Mouse (Mus musculus): ENCODE measurements at regions not wholly inside any gene's neighbourhood (a gene's known extent, or its start where the extent isn't known, plus 50 kb on each side); places are given as distances from the start of the nearest gene placed in this dataset.
A peak's percentile ranks its signal among the peaks of the same experiment; 100 is the strongest.

DNA sequence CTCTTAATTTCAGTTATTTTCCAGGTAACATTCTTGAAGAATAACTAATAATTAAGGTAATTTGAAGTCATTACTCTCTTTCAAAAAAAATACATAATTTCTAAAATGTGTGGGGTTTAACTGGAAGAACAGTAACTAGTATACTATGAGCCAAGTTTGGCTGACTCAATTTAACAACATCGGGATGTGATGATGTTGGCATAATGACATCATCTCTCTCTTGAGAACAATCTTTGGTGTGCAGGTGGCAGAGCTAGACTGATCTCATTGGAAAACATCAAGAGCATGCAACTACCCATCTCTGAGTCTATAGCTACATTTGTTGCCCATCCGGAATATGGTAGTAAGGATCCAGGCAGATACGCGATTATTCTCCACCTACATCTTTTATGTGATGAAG lies 1251.7 kb upstream of the Zeb2 start:
- TF ChIP-seq CTCF (IDR thresholded peaks at IDR 0.05; ENCODE audit: low read depth, low read length) (no peak), POLR2A (IDR thresholded peaks at IDR 0.05; ENCODE audit: borderline replicate concordance, low read depth, low read length) (no peak)
- H3K4me3 ChIP-seq (ENCODE audit: insufficient read depth, low read length), result no peak overlapping the region
- peaks cover 24% of the 10 kb centered on the region for H3K4me1 ChIP-seq (ENCODE audit: control insufficient read depth, insufficient read depth, low read length)
- H3K27ac ChIP-seq (ENCODE audit: insufficient read depth, low read depth, low read length), result no peak overlapping the region

DNA sequence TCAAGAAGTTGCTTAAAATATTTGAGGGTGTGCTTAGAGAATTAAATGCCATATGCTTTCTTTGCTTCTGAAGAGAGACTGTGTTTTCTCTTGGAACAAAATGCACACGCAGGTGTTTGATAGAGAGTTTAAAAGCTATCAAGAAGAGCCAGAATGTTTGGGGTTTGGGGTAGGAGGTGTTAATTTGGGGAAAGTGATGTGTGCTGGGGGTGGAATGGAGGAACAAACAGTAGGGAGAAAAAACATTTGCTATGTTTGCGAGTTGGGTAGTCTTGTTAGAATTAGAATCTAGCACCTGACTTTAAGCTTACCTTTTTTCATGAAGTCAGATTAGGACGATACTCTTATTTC lies 1248.9 kb upstream of the Zeb2 start:
- Histone ChIP-seq H3K4me1 (ENCODE audit: control insufficient read depth, insufficient read depth, low read length) (peaks cover 20% of the 10 kb centered on the region), H3K27ac (ENCODE audit: insufficient read depth, low read depth, low read length) (peak overlapping the region; percentile 100), H3K4me3 (ENCODE audit: insufficient read depth, low read length) (no peak overlapping the region)
- TF ChIP-seq POLR2A (IDR thresholded peaks at IDR 0.05; ENCODE audit: borderline replicate concordance, low read depth, low read length), result no peak

DNA sequence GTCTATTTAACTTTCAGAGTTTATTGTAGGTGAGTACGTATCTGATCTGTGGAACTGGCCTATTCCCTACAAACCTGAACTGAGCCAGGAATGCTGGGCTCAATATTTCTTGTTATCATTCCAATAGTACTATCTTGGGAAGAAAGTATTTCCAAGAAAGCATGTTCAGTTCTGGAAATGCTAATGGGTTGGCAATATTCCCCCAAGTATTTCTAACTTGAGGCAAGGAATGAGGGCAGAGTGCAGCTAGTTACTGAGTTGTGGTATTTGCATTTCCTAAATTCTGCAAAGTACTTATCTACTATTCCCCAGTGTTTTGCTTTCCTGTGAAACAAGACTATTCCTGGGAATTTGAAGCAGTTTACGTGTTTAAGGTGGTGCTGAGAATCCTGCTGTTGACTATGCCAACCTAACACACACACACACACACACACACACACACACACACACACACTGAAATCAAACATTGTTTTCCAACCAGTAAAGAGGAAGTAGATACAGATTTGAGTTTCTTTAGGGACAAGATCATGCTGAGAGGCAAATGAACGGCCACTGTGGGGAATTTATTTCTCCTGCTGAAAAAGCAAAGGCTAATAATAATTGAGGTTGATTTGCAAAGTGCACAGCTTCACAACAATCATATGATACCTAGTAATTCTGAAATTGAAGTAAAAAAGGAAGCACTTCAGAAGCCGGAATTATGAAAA lies 1248.4 kb upstream of the Zeb2 start:
- peak overlapping the region; percentile 100 for H3K27ac ChIP-seq (ENCODE audit: insufficient read depth, low read depth, low read length)
- peaks cover 16% of the 10 kb centered on the region for H3K4me1 ChIP-seq (ENCODE audit: control insufficient read depth, insufficient read depth, low read length)
- no peak overlapping the region for H3K4me3 ChIP-seq (ENCODE audit: insufficient read depth, low read length)
- TF ChIP-seq POLR2A (IDR thresholded peaks at IDR 0.05; ENCODE audit: borderline replicate concordance, low read depth, low read length) (no peak), CTCF (IDR thresholded peaks at IDR 0.05; ENCODE audit: low read depth, low read length) (no peak)

- Histone ChIP-seq H3K4me3 (ENCODE audit: insufficient read depth, low read length) (no peak overlapping the region), H3K27ac (ENCODE audit: insufficient read depth, low read depth, low read length) (peak overlapping the region; percentile 94), H3K4me1 (ENCODE audit: control insufficient read depth, insufficient read depth, low read length) (peaks cover 7% of the 10 kb centered on the region)
- TF ChIP-seq POLR2A (IDR thresholded peaks at IDR 0.05; ENCODE audit: borderline replicate concordance, low read depth, low read length), result no peak
- TF ChIP-seq CTCF (IDR thresholded peaks at IDR 0.05; ENCODE audit: low read depth, low read length), result no peak
Observed at GRCm38 (mm10) chr2:46360049-46360712, 1243.0 kb upstream of the Zeb2 start.

DNA sequence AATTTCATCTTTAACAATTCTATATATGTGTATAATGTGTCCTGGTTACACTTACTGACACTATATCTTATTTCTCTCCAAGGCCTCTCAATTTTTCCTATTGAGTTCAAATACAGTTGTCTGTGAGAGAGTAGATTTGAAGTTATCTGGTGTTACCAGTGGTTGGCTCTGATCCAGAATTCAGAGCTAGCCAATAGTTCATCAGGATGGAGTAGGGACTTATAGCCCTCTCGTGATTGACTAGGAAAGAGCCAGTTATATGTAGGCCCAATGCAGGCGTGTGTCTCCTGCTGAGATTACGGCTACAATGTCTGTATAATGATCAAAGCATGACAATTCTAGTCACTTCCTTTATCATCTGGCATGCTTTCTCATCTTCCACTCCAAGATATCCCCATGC lies 1241.0 kb upstream of the Zeb2 start:
- no peak for TF ChIP-seq CTCF (IDR thresholded peaks at IDR 0.05; ENCODE audit: low read depth, low read length)
- no peak for TF ChIP-seq POLR2A (IDR thresholded peaks at IDR 0.05; ENCODE audit: borderline replicate concordance, low read depth, low read length)
- H3K4me3 ChIP-seq (ENCODE audit: insufficient read depth, low read length), result no peak overlapping the region
- H3K4me1 ChIP-seq (ENCODE audit: control insufficient read depth, insufficient read depth, low read length), result peaks cover 4% of the 10 kb centered on the region
- no peak overlapping the region for H3K27ac ChIP-seq (ENCODE audit: insufficient read depth, low read depth, low read length)

DNA sequence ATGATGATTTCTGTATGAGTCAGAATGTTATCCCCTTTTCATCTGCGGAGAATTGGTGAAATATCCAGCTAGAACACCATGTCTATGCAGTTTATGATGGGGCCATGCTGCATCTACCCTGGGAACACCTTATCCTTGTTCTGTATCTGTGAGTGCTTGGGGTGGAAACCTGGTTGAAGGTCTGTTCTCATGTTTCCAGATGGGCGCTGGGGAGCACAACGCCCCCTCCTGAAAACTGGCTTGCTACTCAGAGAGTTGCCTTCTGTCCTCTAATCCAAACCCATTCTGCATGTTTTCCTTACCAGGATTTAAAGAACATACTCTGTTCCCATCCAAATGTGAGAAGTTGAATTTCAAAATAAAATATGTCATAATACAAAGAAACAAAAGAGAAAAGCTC lies 1239.5 kb upstream of the Zeb2 start:
- no peak overlapping the region for H3K4me3 ChIP-seq (ENCODE audit: insufficient read depth, low read length)
- H3K27ac ChIP-seq (ENCODE audit: insufficient read depth, low read depth, low read length), result no peak overlapping the region
- TF ChIP-seq POLR2A (IDR thresholded peaks at IDR 0.05; ENCODE audit: borderline replicate concordance, low read depth, low read length) (no peak), CTCF (IDR thresholded peaks at IDR 0.05; ENCODE audit: low read depth, low read length) (no peak)
- H3K4me1 ChIP-seq (ENCODE audit: control insufficient read depth, insufficient read depth, low read length), result peaks cover 4% of the 10 kb centered on the region

DNA sequence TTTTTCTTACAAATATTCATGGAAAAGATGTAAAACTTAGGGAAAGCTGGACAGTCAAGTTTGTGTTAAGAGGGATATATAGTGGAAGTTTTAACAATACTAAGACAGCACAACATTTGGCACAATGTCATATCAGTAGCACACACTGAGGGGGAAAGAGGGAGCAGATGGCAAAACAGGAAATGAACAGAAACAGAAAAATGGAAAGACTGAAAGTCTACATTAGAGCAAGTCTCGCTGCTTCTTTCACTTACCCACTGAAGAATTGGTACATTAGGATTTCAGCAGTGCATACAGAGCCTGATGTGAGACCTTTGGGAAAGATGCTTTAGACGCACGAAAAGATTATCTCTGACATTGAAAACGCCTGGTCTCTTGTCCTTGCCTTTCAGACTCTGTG lies 1223.5 kb upstream of the Zeb2 start:
- TF ChIP-seq POLR2A (IDR thresholded peaks at IDR 0.05; ENCODE audit: borderline replicate concordance, low read depth, low read length) (no peak), CTCF (IDR thresholded peaks at IDR 0.05; ENCODE audit: low read depth, low read length) (no peak)
- Histone ChIP-seq H3K4me1 (ENCODE audit: control insufficient read depth, insufficient read depth, low read length) (peaks cover 3% of the 10 kb centered on the region), H3K27ac (ENCODE audit: insufficient read depth, low read depth, low read length) (no peak overlapping the region), H3K4me3 (ENCODE audit: insufficient read depth, low read length) (no peak overlapping the region)

DNA sequence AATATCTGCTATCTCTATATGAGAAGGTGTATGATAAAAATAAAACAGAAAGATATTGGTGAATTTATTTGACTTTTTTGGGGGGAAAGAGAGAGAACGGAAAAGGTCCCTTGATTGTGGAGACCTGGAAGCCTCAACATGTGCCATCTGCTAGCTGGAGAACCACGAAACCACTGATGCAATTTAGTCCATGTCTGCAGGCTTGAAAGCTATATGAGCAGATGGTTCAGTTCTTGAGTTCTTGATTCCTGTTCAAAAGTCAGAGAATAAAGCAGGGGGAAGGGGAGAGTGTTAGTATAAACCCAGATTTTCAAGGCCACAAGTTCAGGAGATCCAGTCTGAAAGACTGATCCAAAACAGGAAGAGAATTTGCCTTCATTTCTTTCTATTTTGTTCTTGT lies 1199.5 kb upstream of the Zeb2 start:
- TF ChIP-seq CTCF (IDR thresholded peaks at IDR 0.05; ENCODE audit: low read depth, low read length), result no peak
- TF ChIP-seq POLR2A (IDR thresholded peaks at IDR 0.05; ENCODE audit: borderline replicate concordance, low read depth, low read length), result no peak
- H3K27ac ChIP-seq (ENCODE audit: insufficient read depth, low read depth, low read length), result peak overlapping the region; percentile 16; the same call in 1 of the 2 replicates

GRCm38 (mm10) chr2:46315243-46315642 lies 1198.0 kb upstream of the Zeb2 start:
- no peak for TF ChIP-seq CTCF (IDR thresholded peaks at IDR 0.05; ENCODE audit: low read depth, low read length)
- TF ChIP-seq POLR2A (IDR thresholded peaks at IDR 0.05; ENCODE audit: borderline replicate concordance, low read depth, low read length), result no peak
- Histone ChIP-seq H3K4me1 (ENCODE audit: control insufficient read depth, insufficient read depth, low read length) (peaks cover 10% of the 10 kb centered on the region), H3K4me3 (ENCODE audit: insufficient read depth, low read length) (no peak overlapping the region), H3K27ac (ENCODE audit: insufficient read depth, low read depth, low read length) (peak overlapping the region; percentile 79)

More for the DNA sequence above, 1199.5 kb upstream of the Zeb2 start:
- no peak overlapping the region for H3K4me3 ChIP-seq (ENCODE audit: insufficient read depth, low read length)
- H3K4me1 ChIP-seq (ENCODE audit: control insufficient read depth, insufficient read depth, low read length), result peaks cover 10% of the 10 kb centered on the region

GRCm38 (mm10) chr2:46307582-46308153 lies 1190.5 kb upstream of the Zeb2 start:
- TF ChIP-seq CTCF (IDR thresholded peaks at IDR 0.05; ENCODE audit: low read depth, low read length), result no peak
- no peak for TF ChIP-seq POLR2A (IDR thresholded peaks at IDR 0.05; ENCODE audit: borderline replicate concordance, low read depth, low read length)
- H3K27ac ChIP-seq (ENCODE audit: insufficient read depth, low read depth, low read length), result no peak overlapping the region

More at GRCm38 (mm10) chr2:46307582-46308153, 1190.5 kb upstream of the Zeb2 start:
- H3K4me1 ChIP-seq (ENCODE audit: control insufficient read depth, insufficient read depth, low read length), result peaks cover 3% of the 10 kb centered on the region
- H3K4me3 ChIP-seq (ENCODE audit: insufficient read depth, low read length), result no peak overlapping the region

All from bone marrow macrophage, adult 2 months (primary cell).